In genomic region chrX:71364554-71364991, GRCm38 (mm10) we compare ENCODE assay signal across 8 mouse cellular contexts. TPM values are rescaled to one million over a fixed set of nuclear protein-coding genes. Genes with fewer than 3 reads are reported as not detected.
DNase-seq lines count a peak whose midpoint lies in the region; ATAC-seq and TF ChIP-seq lines count a peak whose summit lies in the region.

Gene Mtmr1 (plus strand): TSS chrX:71364760.

- WGBS in hindbrain, postnatal 0 days: 36% methylated on average over 40 of the region's 47 CpGs

- H3K36me3 ChIP-seq in hindbrain, postnatal 0 days (ENCODE audit: insufficient read depth, low read length): no peaks in the 10 kb centered on the region

- peak; percentile 69 for DNase-seq in adipocyte (ENCODE audit: low spot score)
- DNase-seq in gastrocnemius, adult 8-10 months (ENCODE audit: low spot score in 2 of 2): peak; percentile 59 to 76
- peak; percentile 76 for DNase-seq in hindbrain, postnatal 0 days (ENCODE audit: low spot score)
- DNase-seq in left cerebral cortex, postnatal 10 days (ENCODE audit: extremely low spot score in 1 of 2, low spot score in 2 of 2): peak; percentile 52 to 87
- peak; percentile 65 for DNase-seq in right cerebral cortex, postnatal 14 days
- peak; percentile 75 for DNase-seq in urinary bladder, postnatal 25 days (ENCODE audit: low spot score)

- no peak for TF ChIP-seq POLR2A in cortical plate, adult 2 months (IDR thresholded peaks at IDR 0.05; ENCODE audit: extremely low read depth, insufficient read depth, low read length)

- H3K4me2 ChIP-seq in hindbrain, postnatal 0 days (ENCODE audit: low read depth, low read length): peak within 1 kb of the TSS; percentile 59

- peak within 1 kb of the TSS; percentile 83; the same call in 1 of the 2 replicates for H3K27ac ChIP-seq in cortical plate, adult 2 months (ENCODE audit: insufficient read depth, low read length)
- H3K27ac ChIP-seq in hindbrain, postnatal 0 days: peak within 1 kb of the TSS; percentile 82

- no peak for TF ChIP-seq CTCF in cortical plate, adult 2 months (IDR thresholded peaks at IDR 0.05; ENCODE audit: extremely low read depth, insufficient read depth, low read length)
- no peak for TF ChIP-seq CTCF in hindbrain, postnatal 0 days (IDR thresholded peaks at IDR 0.05; ENCODE audit: low read depth)

- H3K4me1 ChIP-seq in cortical plate, adult 2 months (ENCODE audit: control insufficient read depth, insufficient read depth, low read length): no peaks in the 10 kb centered on the region
- H3K4me1 ChIP-seq in hindbrain, postnatal 0 days (ENCODE audit: insufficient read depth, low read length): no peaks in the 10 kb centered on the region

- H3K27me3 ChIP-seq in hindbrain, postnatal 0 days (ENCODE audit: insufficient read depth, low read length): no peaks in the 10 kb centered on the region

- intact Hi-C loops in left cerebral cortex, postnatal 10 days (cut with DNase I): no loop called here

- peak; percentile 94 for ATAC-seq in hindbrain, postnatal 0 days
- ATAC-seq in megakaryocyte progenitor cell, adult 5-6 weeks (replicated peaks; ENCODE audit: poor library complexity): peak; percentile 90

- H3K9me3 ChIP-seq in hindbrain, postnatal 0 days (ENCODE audit: low read length): no peaks in the 10 kb centered on the region

- peak within 1 kb of the TSS; percentile 70 for H3K9ac ChIP-seq in hindbrain, postnatal 0 days (replicated peaks; ENCODE audit: low read length)

- H3K4me3 ChIP-seq in cortical plate, adult 2 months (ENCODE audit: insufficient read depth, low read length): peak within 1 kb of the TSS; percentile 94
- H3K4me3 ChIP-seq in hindbrain, postnatal 0 days (ENCODE audit: low read length): peak within 1 kb of the TSS; percentile 63

RNA-seq across cellular contexts. Expression of gene Mtmr1, which starts in this region (rescaled TPM):
- polyA plus RNA-seq in cortical plate, adult 2 months (2012; rRNA removed): 24.1 and 29.7 TPM in 2 replicates
- total RNA-seq in gastrocnemius, adult 8-10 months (2022): 10 to 100 TPM; 36.7 to 44.8 (median 40.1) TPM
- total RNA-seq in hindbrain, postnatal 0 days (2014; rRNA removed): 34.6 and 42.7 TPM in 2 replicates
- polyA plus RNA-seq in hindbrain, postnatal 0 days (2015; fragmentation: Nextera tagmentation; extraction: Ambion mirVana): 10.7 and 13.1 TPM in 2 replicates
- 10 to 100 TPM; 30.9 to 34.8 TPM for total RNA-seq in left cerebral cortex, postnatal 10 days (2021)
- 32.7 and 40.1 TPM in 2 replicates for total RNA-seq in megakaryocyte progenitor cell, adult 5-6 weeks (2015)
- total RNA-seq in megakaryocyte progenitor cell, adult 5-6 weeks (2017): 33.0 and 35.6 TPM in 2 replicates

Comparison
In these comparisons a context has a peak if more than half of its experiments do, and no peak if none do; other contexts are left out.
1. Peak in every context shown above with its lines: DNase-seq, ATAC-seq, H3K4me3 ChIP-seq and H3K27ac ChIP-seq.